Mouse (Mus musculus) left cerebral cortex, adult 2 months (tissue): Measurements from ENCODE around the gene Otud5. TPM values are rescaled to one million over a fixed set of nuclear protein-coding genes. Genes with fewer than 3 reads are reported as not detected.
"Not testable (repeated sequence)": the region's sequence is repeated elsewhere in the genome, so short reads cannot be mapped to it uniquely, and the experiment has no call there.

Source experiments
- DNase-seq, 2 experiments: peaks; one replicate each; pipeline ENCODE4 v3.0.0; 2021 to 2022; ENCODE audit warnings: low spot score in 2 of 2, mixed read lengths in 1 of 2; ENCODE audit errors: extremely low spot score in 1 of 2
- H3K27ac ChIP-seq: fragments of 200-600 bp; 2 replicates; pipeline ENCODE4 v1.8.1; 2022
- H3K4me3 ChIP-seq: fragments of 200-600 bp; 2 replicates; pipeline ENCODE4 v1.8.1; 2022
- CTCF ChIP-seq: fragments of 200-600 bp; IDR thresholded peaks from 2 replicates; pipeline ENCODE4 v1.8.1; 2022; ENCODE audit warnings: antibody characterized with exemption, mild to moderate bottlenecking, moderate library complexity
- intact Hi-C: fragments of 180-260 bp; cut with DNase I; formaldehyde crosslinking; loops from one replicate; pipeline ENCODE4 v1.15.1; 2025
- long read RNA-seq, 2 experiments: library from polyadenylated mRNA; stranded (forward); transcript quantifications; one replicate each; pipeline ENCODE4 v2.0.0; 2021; ENCODE audit warnings: borderline mapping rate in 2 of 2
- total RNA-seq, 2 experiments: library from RNA; stranded (reverse); gene quantifications; 2 replicates each; pipeline ENCODE4 v1.2.3; 2021

Otud5 gene
- total RNA-seq: 10 to 100 TPM; 76.4 to 84.1 TPM
- long read RNA-seq, experiment 1, full-length matches to known transcripts: 58 of 114 reads
- long read RNA-seq, experiment 1, partial matches to known transcripts: 23 of 114 reads
- long read RNA-seq, experiment 1, other reads (novel, unspliced or antisense): 33 of 114 reads
- long read RNA-seq, experiment 2, full-length matches to known transcripts: 33 of 90 reads
- long read RNA-seq, experiment 2, partial matches to known transcripts: 18 of 90 reads
- long read RNA-seq, experiment 2, other reads (novel, unspliced or antisense): 39 of 90 reads

GRCm38 (mm10) chrX:7841163-7842162 is at the start of gene Otud5:
TSS of gene Otud5 (plus strand) at chrX:7841364.
- no peak for TF ChIP-seq CTCF
- Histone ChIP-seq H3K27ac (peak within 1 kb of the TSS; percentile 94), H3K4me3 (peak within 1 kb of the TSS; percentile 63)
- DNase-seq: peak; percentile 89 to 92
- intact Hi-C loops: no loop called here

GRCm38 (mm10) chrX:7793361-7793760 is 47.8 kb upstream of the Otud5 start:
- intact Hi-C loops: no loop called here
- DNase-seq: no peak
- Histone ChIP-seq H3K27ac (no peak overlapping the region), H3K4me3 (no peak overlapping the region)
- peak; percentile 43 for TF ChIP-seq CTCF

GRCm38 (mm10) chrX:7795016-7795415 is 46.1 kb upstream of the Otud5 start:
- H3K4me3 ChIP-seq: no peak overlapping the region
- no peak for DNase-seq
- H3K27ac ChIP-seq: no peak overlapping the region
- intact Hi-C loops: no loop called here
- no peak for TF ChIP-seq CTCF

GRCm38 (mm10) chrX:7797327-7797726 is 43.8 kb upstream of the Otud5 start:
- intact Hi-C loops: no loop called here
- no peak for TF ChIP-seq CTCF
- no peak overlapping the region for H3K27ac ChIP-seq
- H3K4me3 ChIP-seq: no peak overlapping the region
- no peak for DNase-seq

- DNase-seq, intact Hi-C loops, H3K4me3 ChIP-seq, H3K27ac ChIP-seq: not testable (repeated sequence)
These were observed 39.0 kb upstream of the Otud5 start for GRCm38 (mm10) chrX:7802157-7802556.

GRCm38 (mm10) chrX:7815016-7815415 is 26.1 kb upstream of the Otud5 start:
- TF ChIP-seq CTCF: peak; percentile 46
- not testable (repeated sequence) for DNase-seq

GRCm38 (mm10) chrX:7821865-7822779 is 19.0 kb upstream of the Otud5 start, which contains the start of gene Kcnd1:
TSS of gene Kcnd1 (plus strand) at chrX:7822289.
- Histone ChIP-seq H3K4me3 (peak within 1 kb of the TSS; percentile 51), H3K27ac (peak within 1 kb of the TSS; percentile 12)
- peak; percentile 32 to 52 for DNase-seq
- intact Hi-C loops: no loop called here
- TF ChIP-seq CTCF: no peak

More at GRCm38 (mm10) chrX:7815016-7815415, 26.1 kb upstream of the Otud5 start:
- H3K27ac ChIP-seq, intact Hi-C loops, H3K4me3 ChIP-seq: not testable (repeated sequence)

GRCm38 (mm10) chrX:7837146-7837545 is 4.0 kb upstream of the Otud5 start:
- H3K4me3 ChIP-seq: no peak overlapping the region
- no peak overlapping the region for H3K27ac ChIP-seq
- DNase-seq: no peak

GRCm38 (mm10) chrX:7840842-7841162 is 362 bp upstream of the Otud5 start:
- peak overlapping the region; percentile 70 for H3K27ac ChIP-seq
- DNase-seq: no peak
- intact Hi-C loops: no loop called here
- no peak for TF ChIP-seq CTCF
- peak overlapping the region; percentile 17; the same call in 1 of the 2 replicates for H3K4me3 ChIP-seq

More at GRCm38 (mm10) chrX:7837146-7837545, 4.0 kb upstream of the Otud5 start:
- intact Hi-C loops: no loop called here
- no peak for TF ChIP-seq CTCF

GRCm38 (mm10) chrX:7842318-7842717 is 1.2 kb downstream of the Otud5 start:
- H3K4me3 ChIP-seq: peak overlapping the region; percentile 63
- peak; percentile 19 to 23 for DNase-seq
- TF ChIP-seq CTCF: no peak
- H3K27ac ChIP-seq: peak overlapping the region; percentile 94
- intact Hi-C loops: no loop called here

- Histone ChIP-seq H3K4me3 (no peak overlapping the region), H3K27ac (no peak overlapping the region)
- intact Hi-C loops: loop anchor here (5.0 kb wide), 1 partner anchor 34 kb away; the partner anchor contains the start of gene Slc35a2
- peak in 1 of 2 experiments; percentile 8 for DNase-seq
- no peak for TF ChIP-seq CTCF
These were observed 6.7 kb downstream of the Otud5 start for GRCm38 (mm10) chrX:7847845-7848244.
